Mouse (Mus musculus): ENCODE results near the gene M1ap.

DNA sequence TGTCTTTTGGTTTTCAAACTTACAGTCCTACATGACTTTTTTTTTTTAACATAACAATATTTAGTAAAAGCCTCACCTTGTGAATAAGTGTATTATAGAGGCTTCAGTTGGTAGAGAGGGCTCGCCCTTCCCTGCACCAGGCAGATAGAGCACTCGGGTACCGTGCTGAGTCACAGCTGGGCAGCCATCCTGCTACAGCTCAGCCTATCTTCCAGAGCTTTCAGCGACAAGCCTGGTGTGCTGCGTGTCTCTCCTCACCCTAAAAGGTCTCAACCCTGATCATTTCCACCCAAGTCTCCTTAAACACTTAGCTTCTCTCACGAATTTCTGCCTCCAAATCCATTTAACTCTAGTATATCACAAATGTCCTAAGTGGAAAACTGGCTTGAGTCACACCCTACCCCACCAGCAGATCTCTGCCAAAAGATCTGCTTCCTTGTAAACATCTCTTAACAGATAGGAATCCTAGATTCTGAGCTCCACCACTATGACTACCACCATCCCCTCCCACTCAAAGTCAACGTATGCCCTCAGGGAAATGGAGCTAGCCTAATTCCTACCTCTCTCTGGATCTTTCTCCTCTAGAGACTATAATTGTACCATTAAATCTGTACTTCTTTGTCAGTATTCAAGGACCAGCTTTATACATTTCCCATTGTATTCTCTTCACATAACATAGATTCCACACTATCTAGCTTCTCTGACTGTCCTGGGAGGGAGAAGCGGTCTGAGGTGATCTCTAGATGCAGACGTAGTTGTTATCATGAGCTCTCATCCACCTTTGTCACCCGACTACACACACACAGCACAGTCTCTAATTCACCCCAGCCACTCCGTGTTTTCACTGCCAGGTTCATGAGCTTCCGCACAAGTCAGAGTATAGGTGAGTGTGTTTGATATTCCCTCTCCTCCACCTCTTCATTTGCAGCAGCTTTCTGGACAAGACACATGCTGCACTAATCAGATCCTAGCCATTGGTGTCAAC lies 68.1 kb downstream of the M1ap start:
- TF ChIP-seq POLR2A (IDR thresholded peaks at IDR 0.05; ENCODE audit: control insufficient read depth in 1 of 2, insufficient read depth in 1 of 2, low read depth in 1 of 2, low read length in 2 of 2, poor library complexity in 1 of 2) (peak in 1 of 2 experiments; percentile 60; a peak in 2 of 4 replicates), GATA1 (IDR thresholded peaks at IDR 0.05; ENCODE audit: low read depth, low read length) (peak; percentile 68), EP300 (IDR thresholded peaks at IDR 0.05; ENCODE audit: low read depth in 1 of 2, low read length in 2 of 2) (peak; percentile 89 to 93), JUND (IDR thresholded peaks at IDR 0.05; ENCODE audit: low read depth, low read length) (peak; percentile 71; the same call in 1 of the 2 replicates), HCFC1 (IDR thresholded peaks at IDR 0.05; ENCODE audit: low read depth, low read length) (no peak), CTCF (IDR thresholded peaks at IDR 0.05 in 2 of 3, conservative IDR thresholded peaks at IDR 0.05 in 1 of 3; ENCODE audit: control insufficient read depth in 1 of 3, insufficient read depth in 1 of 3, low read depth in 2 of 3, low read length in 3 of 3, poor library complexity in 1 of 3, severe bottlenecking in 1 of 3) (no peak), ELF1 (IDR thresholded peaks at IDR 0.05; ENCODE audit: low read depth, low read length) (0 out of 2 replicates have a peak, but pooled peaks have one; percentile 2), MEF2A (IDR thresholded peaks at IDR 0.05; ENCODE audit: extremely low read depth, insufficient replicate concordance, low read depth, low read length, poor library complexity, severe bottlenecking) (no peak), BHLHE40 (IDR thresholded peaks at IDR 0.05; ENCODE audit: borderline replicate concordance, low read depth, low read length) (peak; percentile 73; the same call in 1 of the 2 replicates), USF1 (IDR thresholded peaks at IDR 0.05; ENCODE audit: low read depth, low read length) (no peak; the same call in 1 of the 2 replicates), ZNF384 (IDR thresholded peaks at IDR 0.05; ENCODE audit: low read depth, low read length) (peak; percentile 80), ZKSCAN1 (IDR thresholded peaks at IDR 0.05; ENCODE audit: low read depth, low read length) (no peak), SIN3A (IDR thresholded peaks at IDR 0.05; ENCODE audit: low read length) (peak; percentile 73), POLR2AphosphoS5 (IDR thresholded peaks at IDR 0.05; ENCODE audit: borderline replicate concordance, low read depth, low read length) (no peak)

All from MEL (cell line).